Mouse (Mus musculus): ENCODE data around the gene Pi4kb. TPM values are rescaled to one million over a fixed set of nuclear protein-coding genes. Genes with fewer than 3 reads are reported as not detected.
"Not testable (repeated sequence)": the region's sequence is repeated elsewhere in the genome, so short reads cannot be mapped to it uniquely, and the experiment has no call there.

The Pi4kb gene
- polyA plus RNA-seq, 1 experiment from 2014 or later, result 8.4 TPM

- not testable (repeated sequence) for H3K9me3 ChIP-seq; DNase-seq (ENCODE audit: low spot score); H3K27me3 ChIP-seq (ENCODE audit: insufficient read depth, poor library complexity, severe bottlenecking); H3K4me3 ChIP-seq; H3K27ac ChIP-seq
- H3K4me1 ChIP-seq, result peaks cover 28% of the 10 kb centered on the region
- peaks cover 50% of the 10 kb centered on the region for H3K36me3 ChIP-seq
- WGBS, result 77% methylated on average over 3 of the region's 3 CpGs
Observed at GRCm38 (mm10) chr3:95029291-95029827, 54.8 kb downstream of the Pi4kb start.

GRCm38 (mm10) chr3:95029953-95030352, 55.4 kb downstream of the Pi4kb start:
- Histone ChIP-seq H3K27me3 (ENCODE audit: insufficient read depth, poor library complexity, severe bottlenecking) (no peaks in the 10 kb centered on the region), H3K27ac (no peak overlapping the region), H3K4me1 (peaks cover 22% of the 10 kb centered on the region), H3K9me3 (no peaks in the 10 kb centered on the region), H3K4me3 (no peak overlapping the region), H3K36me3 (peaks cover 56% of the 10 kb centered on the region)
- no peak for DNase-seq (ENCODE audit: low spot score)
- WGBS, result 82% methylated on average over 3 of the region's 3 CpGs

GRCm38 (mm10) chr3:95041625-95042024, 67.1 kb downstream of the Pi4kb start:
- 14% methylated on average over 3 of the region's 3 CpGs for WGBS
- peaks cover 11% of the 10 kb centered on the region; the same call in 1 of the 2 replicates for H3K4me1 ChIP-seq
- no peak for DNase-seq (ENCODE audit: low spot score)
- H3K9me3 ChIP-seq, result no peaks in the 10 kb centered on the region
- no peaks in the 10 kb centered on the region for H3K27me3 ChIP-seq (ENCODE audit: insufficient read depth, poor library complexity, severe bottlenecking)
- H3K36me3 ChIP-seq, result peaks cover 30% of the 10 kb centered on the region
- H3K4me3 ChIP-seq, result peak overlapping the region; percentile 77
- peak overlapping the region; percentile 86; the same call in 1 of the 2 replicates for H3K27ac ChIP-seq

- peak within 1 kb of the TSS; percentile 86 for H3K27ac ChIP-seq
- peaks cover 11% of the 10 kb centered on the region; the same call in 1 of the 2 replicates for H3K4me1 ChIP-seq
- no peaks in the 10 kb centered on the region for H3K27me3 ChIP-seq (ENCODE audit: insufficient read depth, poor library complexity, severe bottlenecking)
- H3K4me3 ChIP-seq, result peak within 1 kb of the TSS; percentile 77
- H3K9me3 ChIP-seq, result no peaks in the 10 kb centered on the region
- DNase-seq (ENCODE audit: low spot score), result peak; percentile 100
- H3K36me3 ChIP-seq, result peaks cover 25% of the 10 kb centered on the region
- under 1% methylated on average over 36 of the region's 36 CpGs for WGBS
Observed at GRCm38 (mm10) chr3:95042166-95042837, 67.8 kb downstream of the Pi4kb start, which contains the start of gene Psmd4. Gene Psmd4, minus strand, starts transcription at chr3:95042614.

- H3K4me3 ChIP-seq, result peak overlapping the region; percentile 77
- H3K36me3 ChIP-seq, result peaks cover 20% of the 10 kb centered on the region
- H3K27me3 ChIP-seq (ENCODE audit: insufficient read depth, poor library complexity, severe bottlenecking), result no peaks in the 10 kb centered on the region
- H3K4me1 ChIP-seq, result peaks cover 13% of the 10 kb centered on the region; the same call in 1 of the 2 replicates
- H3K9me3 ChIP-seq, result no peaks in the 10 kb centered on the region
- H3K27ac ChIP-seq, result peak overlapping the region; percentile 86
- no peak for DNase-seq (ENCODE audit: low spot score)
- WGBS, result 29% methylated on average over 7 of the region's 7 CpGs
Observed at GRCm38 (mm10) chr3:95042838-95043229, 68.3 kb downstream of the Pi4kb start.

GRCm38 (mm10) chr3:95043251-95043650, 68.7 kb downstream of the Pi4kb start:
- 72% methylated on average over 6 of the region's 6 CpGs for WGBS
- no peak for DNase-seq (ENCODE audit: low spot score)
- no peaks in the 10 kb centered on the region for H3K27me3 ChIP-seq (ENCODE audit: insufficient read depth, poor library complexity, severe bottlenecking)
- H3K27ac ChIP-seq, result no peak overlapping the region
- peaks cover 16% of the 10 kb centered on the region for H3K36me3 ChIP-seq
- no peak overlapping the region for H3K4me3 ChIP-seq
- H3K9me3 ChIP-seq, result no peaks in the 10 kb centered on the region
- H3K4me1 ChIP-seq, result peaks cover 16% of the 10 kb centered on the region; the same call in 1 of the 2 replicates

GRCm38 (mm10) chr3:95046462-95047057, 72.0 kb downstream of the Pi4kb start:
- Histone ChIP-seq H3K36me3 (no peaks in the 10 kb centered on the region), H3K9me3 (no peaks in the 10 kb centered on the region), H3K27me3 (ENCODE audit: insufficient read depth, poor library complexity, severe bottlenecking) (no peaks in the 10 kb centered on the region), H3K27ac (no peak overlapping the region), H3K4me3 (no peak overlapping the region), H3K4me1 (peaks cover 14% of the 10 kb centered on the region; the same call in 1 of the 2 replicates)
- DNase-seq (ENCODE audit: low spot score), result no peak
- WGBS, result 77% methylated on average over 11 of the region's 11 CpGs

- Histone ChIP-seq H3K4me1 (0 out of 2 replicates have a peak, but pooled peaks cover 7% of the 10 kb centered on the region), H3K27me3 (ENCODE audit: insufficient read depth, poor library complexity, severe bottlenecking) (no peaks in the 10 kb centered on the region), H3K36me3 (no peaks in the 10 kb centered on the region), H3K9me3 (no peaks in the 10 kb centered on the region), H3K27ac (no peak overlapping the region), H3K4me3 (no peak overlapping the region; the same call in 1 of the 2 replicates)
- DNase-seq (ENCODE audit: low spot score), result no peak
- WGBS, result 66% methylated on average over 3 of the region's 3 CpGs
Observed at GRCm38 (mm10) chr3:95047914-95048313, 73.4 kb downstream of the Pi4kb start.

- H3K4me3 ChIP-seq, result no peak overlapping the region
- peaks cover 9% of the 10 kb centered on the region for H3K36me3 ChIP-seq
- no peaks in the 10 kb centered on the region for H3K27me3 ChIP-seq (ENCODE audit: insufficient read depth, poor library complexity, severe bottlenecking)
- 50% methylated on average over 1 of the region's 1 CpGs for WGBS
- H3K27ac ChIP-seq, result no peak overlapping the region
- DNase-seq (ENCODE audit: low spot score), result no peak
- H3K9me3 ChIP-seq, result no peaks in the 10 kb centered on the region
- peaks cover 22% of the 10 kb centered on the region; the same call in 1 of the 2 replicates for H3K4me1 ChIP-seq
Observed at GRCm38 (mm10) chr3:95052959-95053358, 78.4 kb downstream of the Pi4kb start.

GRCm38 (mm10) chr3:95053701-95054100, 79.2 kb downstream of the Pi4kb start:
- H3K4me3 ChIP-seq, result no peak overlapping the region
- H3K9me3 ChIP-seq, result no peaks in the 10 kb centered on the region
- no peaks in the 10 kb centered on the region for H3K27me3 ChIP-seq (ENCODE audit: insufficient read depth, poor library complexity, severe bottlenecking)
- H3K27ac ChIP-seq, result no peak overlapping the region
- H3K36me3 ChIP-seq, result peaks cover 16% of the 10 kb centered on the region
- WGBS, result 36% methylated on average over 3 of the region's 3 CpGs
- DNase-seq (ENCODE audit: low spot score), result peak; percentile 82
- H3K4me1 ChIP-seq, result peaks cover 18% of the 10 kb centered on the region; the same call in 1 of the 2 replicates

- H3K36me3 ChIP-seq, result peaks cover 26% of the 10 kb centered on the region
- DNase-seq (ENCODE audit: low spot score), result peak; percentile 86
- H3K9me3 ChIP-seq, result no peaks in the 10 kb centered on the region
- peak overlapping the region; percentile 0 for H3K4me3 ChIP-seq
- H3K4me1 ChIP-seq, result peaks cover 18% of the 10 kb centered on the region; the same call in 1 of the 2 replicates
- WGBS, result 7% methylated on average over 10 of the region's 10 CpGs
- H3K27ac ChIP-seq, result peak overlapping the region; percentile 80
- H3K27me3 ChIP-seq (ENCODE audit: insufficient read depth, poor library complexity, severe bottlenecking), result no peaks in the 10 kb centered on the region
Observed at GRCm38 (mm10) chr3:95054481-95055260, 80.1 kb downstream of the Pi4kb start.

- H3K36me3 ChIP-seq, result peaks cover 42% of the 10 kb centered on the region
- H3K27me3 ChIP-seq (ENCODE audit: insufficient read depth, poor library complexity, severe bottlenecking), result no peaks in the 10 kb centered on the region
- peaks cover 18% of the 10 kb centered on the region; the same call in 1 of the 2 replicates for H3K4me1 ChIP-seq
- H3K9me3 ChIP-seq, result no peaks in the 10 kb centered on the region
- DNase-seq (ENCODE audit: low spot score), result no peak
- H3K4me3 ChIP-seq, result no peak overlapping the region
- 80% methylated on average over 7 of the region's 7 CpGs for WGBS
- H3K27ac ChIP-seq, result no peak overlapping the region
Observed at GRCm38 (mm10) chr3:95056275-95056674, 81.7 kb downstream of the Pi4kb start.
